Mouse (Mus musculus): ENCODE measurements around the gene Tmprss15.

The Tmprss15 gene

GRCm38 (mm10) chr16:79090997-79091396 is at the start of gene Tmprss15:
Tmprss15 (minus strand) TSS chr16:79091097.
- no peak for DNase-seq (ENCODE audit: low read depth)

DNA sequence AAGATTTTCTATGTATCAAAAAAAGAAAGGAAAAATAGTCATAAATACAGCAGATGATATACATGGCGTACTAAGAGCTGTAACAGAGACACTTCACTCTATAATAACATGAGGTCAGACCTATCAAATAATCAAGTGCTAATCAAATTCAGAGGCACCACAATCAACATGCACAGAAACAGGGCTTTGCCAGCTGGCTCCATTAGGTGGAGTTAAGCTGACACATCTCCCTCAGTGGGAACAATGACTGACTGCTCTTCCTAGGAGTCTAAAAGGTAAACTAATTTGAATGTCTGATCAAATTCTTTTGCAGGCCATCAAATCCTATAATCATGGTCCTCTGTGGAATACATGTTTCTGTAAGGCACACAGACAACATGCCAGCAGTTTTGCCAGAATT is 24.0 kb upstream of the Tmprss15 start:
- no peak for DNase-seq (ENCODE audit: low read depth)

GRCm38 (mm10) chr16:79109516-79109915 is 18.6 kb upstream of the Tmprss15 start:
- DNase-seq (ENCODE audit: low read depth), result no peak

DNA sequence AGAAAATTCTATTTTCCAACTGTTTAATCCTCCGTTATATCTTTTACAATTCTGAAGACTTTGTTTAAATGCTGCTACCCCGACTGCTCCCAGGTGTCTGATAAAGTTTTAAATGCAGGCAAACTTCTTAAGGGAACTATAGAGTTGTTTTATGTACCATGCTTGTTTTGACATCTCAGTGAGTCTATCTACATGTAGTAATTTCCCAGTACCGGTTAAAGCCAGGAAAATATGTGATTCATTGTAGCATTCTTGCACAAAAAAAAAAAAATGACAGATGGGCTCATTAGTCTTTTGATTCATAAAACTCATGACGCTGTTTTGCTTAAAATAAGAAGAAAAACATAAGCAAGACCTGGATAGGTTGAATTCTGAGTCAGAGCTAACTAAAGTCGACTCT is 18.1 kb upstream of the Tmprss15 start:
- no peak for DNase-seq (ENCODE audit: low read depth)

GRCm38 (mm10) chr16:79100325-79100724 is 9.4 kb upstream of the Tmprss15 start:
- no peak for DNase-seq (ENCODE audit: low read depth)

DNA sequence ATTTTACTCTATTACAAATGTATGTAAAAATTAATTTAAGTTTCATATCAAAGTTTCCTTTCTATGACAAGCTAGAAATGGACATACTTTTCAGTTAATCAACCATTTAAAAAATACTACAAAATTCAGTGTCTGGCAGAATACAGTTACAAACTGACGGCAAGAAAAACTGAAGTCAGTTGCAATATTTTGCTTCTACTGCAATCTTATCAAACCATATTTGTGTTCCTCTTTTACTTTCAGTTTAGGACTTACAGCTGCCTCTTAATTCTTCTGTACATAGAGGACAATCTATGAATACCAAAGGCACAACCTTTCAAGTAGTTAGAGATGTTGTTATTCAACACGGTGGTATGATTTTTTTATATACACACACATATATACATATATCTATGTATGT is 7.4 kb upstream of the Tmprss15 start:
- DNase-seq (ENCODE audit: low read depth), result no peak

DNA sequence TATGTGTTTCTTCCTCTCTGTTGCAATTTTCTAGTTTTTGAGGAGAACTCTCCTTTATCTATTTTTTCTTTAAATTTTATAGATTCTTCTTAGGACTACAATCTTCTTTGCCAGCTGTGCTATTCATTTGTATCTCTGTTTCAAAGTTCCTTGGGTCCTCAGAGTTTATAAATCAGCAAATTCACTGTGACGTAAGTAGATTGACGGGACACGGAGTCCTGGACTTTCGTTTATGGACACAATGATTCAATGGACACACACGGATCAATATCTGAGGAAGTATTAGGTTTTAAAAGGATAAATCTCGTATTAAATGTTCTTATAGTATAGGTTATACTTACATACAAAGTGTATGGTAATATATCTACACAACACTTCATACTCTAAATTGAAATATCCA is 4.3 kb downstream of the Tmprss15 start:
- no peak for DNase-seq (ENCODE audit: low read depth)

- DNase-seq (ENCODE audit: low read depth), result no peak
Observed at GRCm38 (mm10) chr16:79063848-79064247, 27.0 kb downstream of the Tmprss15 start.

GRCm38 (mm10) chr16:79058775-79059558 is 31.9 kb downstream of the Tmprss15 start:
- DNase-seq (ENCODE audit: low read depth), result no peak

GRCm38 (mm10) chr16:79032593-79032992 is 58.3 kb downstream of the Tmprss15 start:
- DNase-seq (ENCODE audit: low read depth), result no peak

DNA sequence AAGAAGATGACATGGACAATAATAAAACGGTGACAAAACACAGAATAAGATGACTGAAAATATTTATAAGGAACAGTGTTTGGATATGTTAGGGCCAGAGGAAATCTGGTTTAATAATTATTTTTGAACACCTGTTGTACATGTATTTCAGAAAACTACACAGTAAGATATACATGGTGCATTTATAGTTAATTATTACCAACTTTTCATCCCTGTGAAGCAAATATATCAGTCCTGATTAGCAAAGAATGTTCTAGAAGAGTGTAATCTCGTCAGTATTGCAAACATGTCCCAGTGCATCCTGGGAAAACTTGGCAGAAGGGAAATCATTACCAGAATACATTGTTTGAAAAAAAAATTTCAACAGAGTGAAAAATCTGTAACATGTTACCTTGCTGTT is 88.1 kb downstream of the Tmprss15 start:
- no peak for DNase-seq (ENCODE audit: low read depth)

- no peak for DNase-seq (ENCODE audit: low read depth)
Observed at GRCm38 (mm10) chr16:79001679-79002078, 89.2 kb downstream of the Tmprss15 start.

GRCm38 (mm10) chr16:78976384-78976783 is 114.5 kb downstream of the Tmprss15 start:
- DNase-seq (ENCODE audit: low read depth), result no peak

DNA sequence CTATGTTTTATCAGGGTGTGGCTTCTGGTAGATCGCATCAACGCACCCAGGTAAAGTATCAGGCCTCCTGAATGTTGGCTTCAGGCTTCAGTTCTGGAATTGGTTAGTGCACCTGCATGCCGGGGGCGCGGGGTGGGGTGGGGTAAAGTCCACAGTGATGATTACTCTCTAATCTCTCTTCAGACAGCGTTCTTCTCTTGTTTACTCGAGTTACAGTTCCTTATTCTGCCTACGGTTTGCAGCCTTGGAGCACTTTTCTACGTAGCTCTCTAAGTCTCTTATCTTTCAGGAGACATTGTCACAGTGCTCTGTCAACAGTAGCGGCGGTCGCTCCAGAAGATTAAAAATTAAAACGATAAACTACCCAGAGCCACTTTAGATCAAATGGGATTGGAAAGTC is 116.8 kb downstream of the Tmprss15 start:
- no peak for DNase-seq (ENCODE audit: low read depth)

DNA sequence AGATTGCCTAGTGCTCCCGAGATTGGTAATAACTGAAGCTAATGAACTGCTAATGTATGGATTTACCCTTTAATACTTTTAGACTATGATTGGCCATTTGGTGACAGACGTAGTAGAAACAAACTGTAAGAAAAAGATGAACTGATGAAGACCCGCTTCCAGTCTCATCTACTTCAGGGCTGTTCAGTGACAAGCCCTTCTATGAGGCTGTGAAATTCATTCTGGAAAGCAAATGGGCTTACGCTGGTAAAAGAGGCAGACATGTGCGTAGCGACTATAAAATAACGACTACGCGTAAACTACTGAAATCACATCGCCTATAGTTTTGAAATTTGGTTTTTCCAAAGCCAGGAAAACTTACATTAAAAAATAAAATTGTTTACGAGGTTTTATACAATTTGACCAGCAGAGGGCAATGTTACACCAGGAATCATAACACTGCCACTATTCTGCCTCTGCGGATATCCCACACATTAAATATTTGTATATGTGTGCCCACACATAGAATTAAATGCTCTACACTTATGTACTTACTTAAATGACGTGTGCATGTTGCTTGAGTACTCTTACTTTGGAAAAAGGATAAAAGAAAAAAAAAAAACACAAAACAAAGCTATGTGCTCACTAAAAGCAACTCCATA is 121.7 kb downstream of the Tmprss15 start:
- peak; percentile 10 for DNase-seq (ENCODE audit: low read depth)

- no peak for DNase-seq (ENCODE audit: low read depth)
Observed at GRCm38 (mm10) chr16:78957434-78957833, 133.5 kb downstream of the Tmprss15 start.

GRCm38 (mm10) chr16:78950359-78950758 is 140.5 kb downstream of the Tmprss15 start:
- no peak for DNase-seq (ENCODE audit: low read depth)

DNA sequence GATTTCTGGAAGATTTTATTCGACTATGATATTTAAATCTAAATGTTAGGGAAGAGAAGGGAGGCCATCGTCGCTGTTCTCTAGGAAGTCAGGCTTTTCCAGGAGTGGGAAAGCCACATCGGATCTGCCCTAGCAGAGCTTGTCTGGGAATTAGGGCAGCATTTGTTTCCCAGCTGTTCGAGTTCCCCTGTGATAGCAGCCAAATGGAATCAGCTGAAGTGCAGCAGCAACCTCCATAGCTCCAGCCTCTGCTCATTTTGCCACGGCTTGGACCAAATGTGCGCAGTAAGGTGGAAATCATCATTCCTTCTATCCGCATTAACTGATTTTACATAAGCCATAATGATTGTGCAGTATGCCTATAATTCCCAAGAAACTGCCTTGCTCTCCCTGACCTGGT is 153.1 kb downstream of the Tmprss15 start:
- DNase-seq (ENCODE audit: low read depth), result no peak

GRCm38 (mm10) chr16:78934298-78934697 is 156.6 kb downstream of the Tmprss15 start:
- DNase-seq (ENCODE audit: low read depth), result no peak

- DNase-seq (ENCODE audit: low read depth), result no peak
Observed at GRCm38 (mm10) chr16:78931287-78932025, 159.4 kb downstream of the Tmprss15 start.

DNA sequence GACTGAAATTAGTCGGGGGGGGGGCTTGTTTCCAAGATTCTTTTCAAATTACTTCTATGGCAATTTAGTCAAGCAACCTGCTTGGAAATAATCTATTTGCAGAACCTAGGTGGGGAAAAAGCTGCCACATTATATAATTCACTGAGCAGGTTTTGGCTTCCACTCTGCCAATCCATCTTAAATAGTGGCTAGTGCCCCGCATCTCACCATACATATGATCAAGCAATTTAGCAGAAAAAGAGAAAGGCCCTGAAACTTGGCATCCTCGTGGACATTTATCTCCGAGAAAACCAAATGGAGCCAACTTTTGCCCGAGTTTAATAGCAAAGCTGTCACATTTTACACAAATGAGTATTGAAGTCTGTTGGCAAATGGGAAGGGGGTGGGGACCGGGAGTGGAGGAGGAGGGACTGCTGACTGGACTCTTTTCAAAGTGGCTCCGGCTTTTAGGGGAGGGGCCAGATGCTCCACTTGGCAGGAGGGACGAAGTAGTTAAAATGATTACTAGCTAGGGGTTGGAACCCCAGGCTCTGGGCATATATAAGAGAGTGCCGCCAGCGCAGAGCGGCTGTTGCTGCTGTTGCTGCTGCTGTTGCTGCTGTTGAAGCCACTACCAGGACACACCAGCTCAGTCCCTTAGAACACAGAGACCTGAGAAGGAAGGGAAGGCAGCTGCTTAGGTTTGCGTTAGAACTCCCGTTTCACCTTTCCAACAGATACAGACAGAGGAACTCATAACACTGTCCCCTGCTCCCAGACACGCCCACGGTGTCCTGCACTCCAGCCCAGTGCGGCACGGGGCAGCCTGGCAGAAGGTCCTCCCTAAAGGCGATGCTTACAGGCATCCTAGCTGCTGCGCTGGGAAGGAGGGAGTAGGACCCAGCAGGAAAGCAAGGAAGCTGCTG is 160.3 kb downstream of the Tmprss15 start, which contains the start of gene Chodl:
Gene Chodl (plus strand): TSS at position 567 of the 905 bp plus-strand sequence.
- no peak for DNase-seq (ENCODE audit: low read depth)

GRCm38 (mm10) chr16:78922644-78923043 is 168.3 kb downstream of the Tmprss15 start:
- DNase-seq (ENCODE audit: low read depth), result no peak
